Mouse (Mus musculus): ENCODE measurements around the gene Thpo.

GRCm38 (mm10) chr16:20781101-20781630 lies 46.9 kb upstream of the Thpo start:
- TF ChIP-seq CTCF (IDR thresholded peaks at IDR 0.05; ENCODE audit: control insufficient read depth, insufficient read depth, low read length) (no peak), POLR2A (IDR thresholded peaks at IDR 0.05; ENCODE audit: borderline replicate concordance, control insufficient read depth, low read depth, low read length) (no peak)

Measured in bone marrow, adult 2 months (tissue).